Mouse (Mus musculus): ENCODE measurements around the gene Rbck1. TPM values are rescaled to one million over a fixed set of nuclear protein-coding genes. Genes with fewer than 3 reads are reported as not detected.
A peak's percentile ranks its signal among the peaks of the same experiment; 100 is the strongest.
"Not testable (repeated sequence)": the region's sequence is repeated elsewhere in the genome, so short reads cannot be mapped to it uniquely, and the experiment has no call there.

The Rbck1 gene
- polyA plus RNA-seq, 1 experiment, result 111 TPM

DNA sequence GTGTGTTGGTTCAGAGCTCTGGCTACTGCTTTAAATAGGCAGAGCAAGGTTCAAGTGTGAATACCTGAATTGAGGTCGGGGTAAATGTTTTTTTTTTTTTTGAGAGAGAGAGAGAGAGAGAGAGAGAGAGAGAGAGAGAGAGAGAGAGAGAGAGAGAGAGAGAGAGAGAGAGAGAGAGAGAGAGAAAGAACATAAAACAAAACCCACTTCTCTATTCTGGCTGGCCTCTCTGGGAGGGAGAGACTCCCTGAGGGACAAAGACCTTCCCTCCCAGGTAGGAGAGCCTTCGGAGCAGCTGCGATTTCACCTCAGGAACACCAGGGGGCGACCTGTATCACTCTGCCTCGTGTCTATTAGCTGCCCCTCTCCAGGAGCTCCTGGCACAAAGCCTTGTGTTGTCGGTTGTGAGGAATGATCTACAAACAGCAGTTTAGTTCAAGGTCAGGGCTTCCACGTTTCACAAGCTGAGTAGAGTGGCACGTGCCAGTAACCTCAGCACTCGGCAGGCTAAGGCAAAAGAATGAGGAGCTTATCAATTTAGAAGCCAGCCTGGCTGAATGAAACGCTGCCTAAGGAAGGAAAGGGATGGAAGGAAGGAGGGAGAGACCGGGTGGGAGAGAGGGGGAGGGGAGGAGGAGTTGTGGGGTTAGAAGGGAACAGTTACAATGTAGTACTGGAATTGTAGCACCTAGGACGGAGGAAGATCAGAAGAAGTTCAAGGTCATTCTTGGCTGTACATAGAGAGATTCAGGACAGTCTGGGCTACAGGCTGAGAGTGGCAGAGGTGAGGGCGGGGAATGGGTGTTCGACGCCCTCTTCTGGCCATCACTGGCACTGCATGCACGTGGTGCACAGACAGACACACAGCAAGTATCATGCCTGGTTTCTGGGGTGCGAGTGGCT is 31.0 kb upstream of the Rbck1 start:
- H3K27ac ChIP-seq (ENCODE audit: control insufficient read depth, insufficient read depth, low read depth, low read length, poor library complexity), result no peak overlapping the region
- no peak overlapping the region for H3K4me3 ChIP-seq (replicated peaks; ENCODE audit: control insufficient read depth, low read depth, low read length)
- TF ChIP-seq CTCF (IDR thresholded peaks at IDR 0.05; ENCODE audit: control insufficient read depth, insufficient read depth, low read length) (peak; percentile 84), POLR2A (IDR thresholded peaks at IDR 0.05; ENCODE audit: borderline replicate concordance, control insufficient read depth, low read depth, low read length) (no peak)
- 7% methylated on average over 17 of the region's 17 CpGs for WGBS
- peaks cover 1% of the 10 kb centered on the region; the same call in 1 of the 2 replicates for H3K4me1 ChIP-seq (ENCODE audit: control insufficient read depth, insufficient read depth, low read length)

DNA sequence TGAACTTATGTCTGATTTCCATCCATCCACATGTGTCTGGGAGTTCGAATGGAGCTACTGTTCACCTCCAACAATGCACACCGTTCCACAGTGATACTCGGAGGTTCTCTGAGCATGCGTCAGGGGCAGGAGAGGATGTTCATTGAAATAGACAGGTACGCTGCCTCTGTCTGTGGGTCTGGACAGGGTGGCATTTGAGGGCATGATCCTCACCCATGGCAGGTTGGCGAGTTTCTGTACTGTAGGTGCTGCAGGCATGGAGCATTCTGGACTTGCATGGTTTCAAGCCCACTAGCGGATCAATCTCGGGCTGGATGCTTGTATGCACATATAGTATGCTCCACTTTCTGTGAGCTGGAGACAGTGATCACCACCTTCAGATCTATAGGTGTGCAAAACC is 28.7 kb upstream of the Rbck1 start:
- Histone ChIP-seq H3K4me1 (ENCODE audit: control insufficient read depth, insufficient read depth, low read length) (peaks cover 1% of the 10 kb centered on the region; the same call in 1 of the 2 replicates), H3K4me3 (replicated peaks; ENCODE audit: control insufficient read depth, low read depth, low read length) (no peak overlapping the region), H3K27ac (ENCODE audit: control insufficient read depth, insufficient read depth, low read depth, low read length, poor library complexity) (no peak overlapping the region)
- TF ChIP-seq POLR2A (IDR thresholded peaks at IDR 0.05; ENCODE audit: borderline replicate concordance, control insufficient read depth, low read depth, low read length), result no peak
- TF ChIP-seq CTCF (IDR thresholded peaks at IDR 0.05; ENCODE audit: control insufficient read depth, insufficient read depth, low read length), result no peak
- 82% methylated on average over 8 of the region's 8 CpGs for WGBS

DNA sequence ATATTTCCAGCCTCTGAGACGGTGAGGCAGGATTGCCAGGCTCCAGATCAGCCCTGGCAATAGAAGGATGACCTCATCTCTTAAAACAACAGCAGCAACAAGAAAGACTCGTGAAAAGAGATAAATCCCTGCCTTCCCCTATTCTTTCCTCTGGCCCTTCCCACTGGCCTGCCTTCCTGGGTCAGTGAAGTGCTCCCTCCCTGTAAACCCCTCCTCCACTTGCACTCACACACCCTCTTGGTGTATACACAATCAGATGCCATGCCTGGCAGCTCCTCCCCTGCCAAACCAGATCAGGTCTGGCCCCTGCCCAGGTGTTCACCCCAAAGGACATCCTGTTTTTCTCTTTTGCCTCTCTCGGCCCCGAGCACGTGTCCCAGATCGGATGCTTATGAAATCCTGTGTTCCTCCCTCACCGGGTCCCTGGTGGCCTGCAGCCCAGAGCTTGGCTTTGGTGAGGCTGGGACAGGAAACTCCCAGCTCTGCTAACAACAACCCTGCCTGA is 27.9 kb upstream of the Rbck1 start:
- WGBS, result 2% methylated on average over 7 of the region's 7 CpGs
- Histone ChIP-seq H3K27ac (ENCODE audit: control insufficient read depth, insufficient read depth, low read depth, low read length, poor library complexity) (no peak overlapping the region), H3K4me3 (replicated peaks; ENCODE audit: control insufficient read depth, low read depth, low read length) (no peak overlapping the region), H3K4me1 (ENCODE audit: control insufficient read depth, insufficient read depth, low read length) (peaks cover 1% of the 10 kb centered on the region; the same call in 1 of the 2 replicates)
- TF ChIP-seq POLR2A (IDR thresholded peaks at IDR 0.05; ENCODE audit: borderline replicate concordance, control insufficient read depth, low read depth, low read length) (no peak), CTCF (IDR thresholded peaks at IDR 0.05; ENCODE audit: control insufficient read depth, insufficient read depth, low read length) (no peak)

DNA sequence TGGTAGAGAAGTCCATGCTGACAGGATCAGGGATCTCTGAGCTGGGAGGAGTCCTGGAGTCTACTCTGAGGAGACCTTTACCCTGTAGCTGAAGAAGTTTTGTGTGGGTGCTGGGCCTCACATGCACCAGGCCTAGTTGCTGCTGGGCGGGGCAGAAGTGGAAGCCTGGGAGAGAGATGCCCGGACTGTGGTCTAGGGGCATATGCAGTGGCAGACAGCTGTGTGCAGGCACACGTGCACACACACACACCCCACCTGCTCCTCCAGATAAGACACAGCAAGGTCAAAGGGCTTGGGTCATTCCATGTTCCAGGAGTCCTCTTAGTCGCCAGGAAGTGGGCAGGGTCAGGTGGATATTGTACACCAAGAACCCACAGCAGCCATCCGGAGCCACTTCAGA is 27.2 kb upstream of the Rbck1 start:
- Histone ChIP-seq H3K4me3 (replicated peaks; ENCODE audit: control insufficient read depth, low read depth, low read length) (no peak overlapping the region), H3K27ac (ENCODE audit: control insufficient read depth, insufficient read depth, low read depth, low read length, poor library complexity) (no peak overlapping the region), H3K4me1 (ENCODE audit: control insufficient read depth, insufficient read depth, low read length) (peaks cover 1% of the 10 kb centered on the region; the same call in 1 of the 2 replicates)
- WGBS, result 28% methylated on average over 5 of the region's 5 CpGs
- TF ChIP-seq CTCF (IDR thresholded peaks at IDR 0.05; ENCODE audit: control insufficient read depth, insufficient read depth, low read length) (no peak), POLR2A (IDR thresholded peaks at IDR 0.05; ENCODE audit: borderline replicate concordance, control insufficient read depth, low read depth, low read length) (no peak)

DNA sequence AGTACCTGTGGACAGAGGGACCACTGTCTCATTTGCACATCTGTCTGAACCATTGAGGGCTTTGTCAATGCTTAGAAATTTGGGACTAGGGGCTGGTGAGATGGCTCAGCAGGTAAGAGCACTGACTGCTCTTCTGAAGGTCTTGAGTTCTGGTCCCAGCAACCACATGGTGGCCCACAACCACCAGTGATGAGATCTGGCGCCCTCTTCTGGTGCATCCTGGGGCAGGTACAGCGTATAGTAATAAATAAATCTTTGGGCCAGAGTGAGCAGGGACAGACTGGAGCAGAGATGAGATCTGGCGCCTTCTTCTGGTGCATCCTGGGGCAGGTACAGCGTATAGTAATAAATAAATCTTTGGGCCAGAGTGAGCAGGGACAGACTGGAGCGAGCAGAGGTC is 26.5 kb upstream of the Rbck1 start:
- not testable (repeated sequence) for H3K4me1 ChIP-seq (ENCODE audit: control insufficient read depth, insufficient read depth, low read length); H3K27ac ChIP-seq (ENCODE audit: control insufficient read depth, insufficient read depth, low read depth, low read length, poor library complexity); H3K4me3 ChIP-seq (replicated peaks; ENCODE audit: control insufficient read depth, low read depth, low read length)
- TF ChIP-seq CTCF (IDR thresholded peaks at IDR 0.05; ENCODE audit: control insufficient read depth, insufficient read depth, low read length), result peak; percentile 43
- 83% methylated on average over 5 of the region's 5 CpGs for WGBS

DNA sequence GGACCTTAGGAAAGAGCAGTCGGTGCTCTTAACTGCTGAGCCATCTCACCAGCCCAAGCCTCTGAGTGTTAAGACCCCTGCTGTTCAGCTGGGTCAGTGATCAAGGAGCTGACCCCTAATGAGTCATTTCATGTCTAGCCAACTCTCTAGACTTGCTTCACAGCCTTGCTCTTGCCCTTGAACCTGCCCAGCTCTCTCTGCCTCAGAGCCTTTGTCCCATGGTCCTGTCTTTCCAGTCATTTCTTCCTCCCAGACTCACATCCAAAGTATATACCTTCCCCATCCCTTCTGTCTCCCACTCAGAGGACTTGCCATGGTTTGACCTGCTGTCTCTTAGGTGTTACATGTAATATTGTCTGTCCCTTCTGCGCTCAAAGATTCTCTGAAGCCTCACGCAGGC is 24.8 kb upstream of the Rbck1 start:
- TF ChIP-seq CTCF (IDR thresholded peaks at IDR 0.05; ENCODE audit: control insufficient read depth, insufficient read depth, low read length), result no peak
- no peak for TF ChIP-seq POLR2A (IDR thresholded peaks at IDR 0.05; ENCODE audit: borderline replicate concordance, control insufficient read depth, low read depth, low read length)
- Histone ChIP-seq H3K27ac (ENCODE audit: control insufficient read depth, insufficient read depth, low read depth, low read length, poor library complexity) (no peak overlapping the region), H3K4me1 (ENCODE audit: control insufficient read depth, insufficient read depth, low read length) (peaks cover 1% of the 10 kb centered on the region; the same call in 1 of the 2 replicates), H3K4me3 (replicated peaks; ENCODE audit: control insufficient read depth, low read depth, low read length) (no peak overlapping the region)
- 88% methylated on average over 3 of the region's 3 CpGs for WGBS

DNA sequence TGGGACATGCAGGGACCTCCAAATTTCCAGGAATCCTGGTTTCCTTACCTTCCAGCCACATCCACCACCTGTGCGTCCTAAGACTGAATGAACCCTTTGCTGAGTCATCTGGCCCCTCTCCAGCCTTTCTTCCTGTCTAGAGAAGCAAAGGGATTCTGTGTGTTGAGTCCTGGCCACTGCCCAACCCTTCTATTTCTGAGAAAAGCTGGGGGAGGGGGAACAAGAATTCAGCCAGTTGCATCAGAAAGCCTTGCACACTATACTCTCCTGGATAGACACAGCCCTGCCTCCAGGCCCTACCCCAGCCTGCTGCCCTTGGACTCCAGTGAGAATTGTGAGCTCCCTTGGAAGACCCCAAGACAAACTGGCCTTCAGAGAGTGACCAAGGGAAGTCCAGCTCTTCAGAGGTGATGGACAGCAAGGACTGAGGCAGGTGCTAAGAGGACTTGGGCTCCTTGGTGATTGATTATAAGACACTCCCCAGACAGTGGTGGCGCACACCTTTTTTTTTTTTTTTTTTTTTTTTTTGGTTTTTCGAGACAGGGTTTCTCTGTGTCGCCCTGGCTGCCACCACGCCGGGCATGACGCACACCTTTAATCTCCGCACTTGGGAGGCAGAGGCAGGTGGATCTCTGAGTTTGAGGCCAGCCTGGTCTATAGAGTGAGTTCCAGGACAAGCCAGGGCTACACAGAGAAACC is 17.5 kb upstream of the Rbck1 start:
- no peak overlapping the region for H3K4me3 ChIP-seq (replicated peaks; ENCODE audit: control insufficient read depth, low read depth, low read length)
- H3K27ac ChIP-seq (ENCODE audit: control insufficient read depth, insufficient read depth, low read depth, low read length, poor library complexity), result no peak overlapping the region
- TF ChIP-seq CTCF (IDR thresholded peaks at IDR 0.05; ENCODE audit: control insufficient read depth, insufficient read depth, low read length), result no peak
- H3K4me1 ChIP-seq (ENCODE audit: control insufficient read depth, insufficient read depth, low read length), result no peaks in the 10 kb centered on the region; the same call in 1 of the 2 replicates
- WGBS, result 63% methylated on average over 8 of the region's 8 CpGs

DNA sequence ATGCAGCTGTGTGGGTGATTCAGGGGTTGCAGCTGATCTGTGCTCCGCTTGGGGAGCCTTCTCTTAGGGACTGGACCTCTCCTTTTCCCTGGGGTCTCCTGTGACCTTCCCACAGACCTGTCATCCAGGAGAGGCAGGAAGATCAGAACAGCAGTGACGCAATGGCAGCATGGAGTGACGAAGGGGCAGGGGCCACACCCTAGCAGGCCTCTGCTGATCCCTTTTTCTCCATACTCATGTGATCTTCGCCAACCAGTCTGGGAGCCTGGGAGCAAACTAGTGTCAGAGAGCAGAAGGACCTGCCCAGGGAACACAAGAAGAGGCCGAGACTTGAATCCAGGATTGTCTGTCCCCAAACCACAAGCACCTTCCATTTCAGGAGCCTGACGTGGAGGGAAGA is 16.8 kb upstream of the Rbck1 start:
- 70% methylated on average over 6 of the region's 6 CpGs for WGBS
- Histone ChIP-seq H3K27ac (ENCODE audit: control insufficient read depth, insufficient read depth, low read depth, low read length, poor library complexity) (no peak overlapping the region), H3K4me3 (replicated peaks; ENCODE audit: control insufficient read depth, low read depth, low read length) (no peak overlapping the region), H3K4me1 (ENCODE audit: control insufficient read depth, insufficient read depth, low read length) (no peaks in the 10 kb centered on the region; the same call in none of the 2 replicates)
- no peak for TF ChIP-seq CTCF (IDR thresholded peaks at IDR 0.05; ENCODE audit: control insufficient read depth, insufficient read depth, low read length)
- TF ChIP-seq POLR2A (IDR thresholded peaks at IDR 0.05; ENCODE audit: borderline replicate concordance, control insufficient read depth, low read depth, low read length), result no peak
